Mouse (Mus musculus): ENCODE results near the gene Cks2. TPM values are rescaled to one million over a fixed set of nuclear protein-coding genes. Genes with fewer than 3 reads are reported as not detected.

Cks2 gene
- polyA plus RNA-seq, 1 experiment = 67.4 TPM

DNA sequence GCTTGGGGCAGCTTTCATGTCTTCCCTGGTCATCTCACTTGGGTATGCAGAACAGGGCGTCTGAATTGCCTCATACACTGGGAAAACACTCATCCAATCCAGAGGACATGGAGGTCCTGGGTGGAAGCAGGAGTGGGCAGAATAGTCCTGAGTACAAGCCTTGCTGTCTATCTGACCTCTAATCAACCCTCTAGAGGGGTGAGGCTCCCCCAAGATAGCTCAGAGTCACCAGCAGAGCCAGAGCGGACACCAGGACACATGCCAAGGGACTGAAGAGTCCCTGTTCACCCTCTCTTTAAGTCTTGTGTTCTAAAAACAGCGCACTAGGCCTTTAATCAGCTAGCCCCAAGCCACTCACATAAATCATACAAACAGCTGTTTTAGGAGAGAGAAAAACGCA lies 52.9 kb downstream of the Cks2 start:
- no peak overlapping the region for H3K4me3 ChIP-seq (ENCODE audit: insufficient read depth, low read length)
- H3K27ac ChIP-seq (ENCODE audit: insufficient read depth, low read depth, low read length) = no peak overlapping the region
- TF ChIP-seq CTCF (IDR thresholded peaks at IDR 0.05; ENCODE audit: low read depth, low read length) (no peak), POLR2A (IDR thresholded peaks at IDR 0.05; ENCODE audit: borderline replicate concordance, low read depth, low read length) (no peak)
- peaks cover 19% of the 10 kb centered on the region for H3K4me1 ChIP-seq (ENCODE audit: control insufficient read depth, insufficient read depth, low read length)

DNA sequence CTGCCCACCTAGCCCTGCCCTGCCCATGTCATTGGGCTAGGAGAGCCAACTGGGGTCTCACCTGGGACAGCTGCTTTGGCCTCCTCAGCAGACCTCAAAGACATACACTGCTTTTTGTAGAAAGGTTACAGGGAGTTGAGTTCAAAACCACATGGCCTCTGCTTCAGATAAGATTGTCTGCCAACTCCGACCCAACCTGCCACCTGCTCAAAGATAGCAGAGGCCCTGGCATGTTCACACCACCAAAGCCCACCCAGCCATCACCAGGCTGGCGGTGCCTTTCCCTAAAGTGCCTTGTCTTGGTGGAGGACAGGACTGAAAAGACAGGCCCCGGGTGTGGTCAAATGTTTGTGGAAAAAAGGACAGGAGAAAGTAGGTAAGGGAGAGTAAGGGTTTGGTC lies 53.3 kb downstream of the Cks2 start:
- no peak overlapping the region for H3K4me3 ChIP-seq (ENCODE audit: insufficient read depth, low read length)
- H3K27ac ChIP-seq (ENCODE audit: insufficient read depth, low read depth, low read length) = no peak overlapping the region
- TF ChIP-seq CTCF (IDR thresholded peaks at IDR 0.05; ENCODE audit: low read depth, low read length) (no peak), POLR2A (IDR thresholded peaks at IDR 0.05; ENCODE audit: borderline replicate concordance, low read depth, low read length) (no peak)
- peaks cover 19% of the 10 kb centered on the region for H3K4me1 ChIP-seq (ENCODE audit: control insufficient read depth, insufficient read depth, low read length)

Other genes starting within 250 kb of the Cks2 start
- gene S1pr3, start 236.6 kb upstream of the Cks2 start, polyA plus RNA-seq (2012; ENCODE audit: insufficient read depth, insufficient read length, missing spikeins) = 0.29 TPM in 1 of 2 replicates, not detected in the other
- not detected in 2 replicates for gene Shc3, start 75.8 kb upstream of the Cks2 start, polyA plus RNA-seq (2012; ENCODE audit: insufficient read depth, insufficient read length, missing spikeins)
- 19.8 and 20.5 TPM in 2 replicates for gene Secisbp2, start 6.5 kb downstream of the Cks2 start, polyA plus RNA-seq (2012; ENCODE audit: insufficient read depth, insufficient read length, missing spikeins)
- 181 and 193 TPM in 2 replicates for gene Sema4d, start 148.5 kb downstream of the Cks2 start, polyA plus RNA-seq (2012; ENCODE audit: insufficient read depth, insufficient read length, missing spikeins)
- 5.1 and 5.5 TPM in 2 replicates for gene Gadd45g, start 201.4 kb downstream of the Cks2 start, polyA plus RNA-seq (2012; ENCODE audit: insufficient read depth, insufficient read length, missing spikeins)